Mouse (Mus musculus) erythroblast, embryonic 14.5 days (primary cell): ENCODE data around the gene P2ry6.

ENCODE experiments used
- GATA1 ChIP-seq: IDR thresholded peaks from 2 replicates; pipeline ENCODE4 v1.6.1; 2012; ENCODE audit warnings: low read length, inconsistent platforms, mixed read lengths
- TAL1 ChIP-seq: IDR thresholded peaks from 3 replicates; pipeline ENCODE4 v1.6.1; 2012; ENCODE audit warnings: low read length, inconsistent platforms, mixed read lengths

DNA sequence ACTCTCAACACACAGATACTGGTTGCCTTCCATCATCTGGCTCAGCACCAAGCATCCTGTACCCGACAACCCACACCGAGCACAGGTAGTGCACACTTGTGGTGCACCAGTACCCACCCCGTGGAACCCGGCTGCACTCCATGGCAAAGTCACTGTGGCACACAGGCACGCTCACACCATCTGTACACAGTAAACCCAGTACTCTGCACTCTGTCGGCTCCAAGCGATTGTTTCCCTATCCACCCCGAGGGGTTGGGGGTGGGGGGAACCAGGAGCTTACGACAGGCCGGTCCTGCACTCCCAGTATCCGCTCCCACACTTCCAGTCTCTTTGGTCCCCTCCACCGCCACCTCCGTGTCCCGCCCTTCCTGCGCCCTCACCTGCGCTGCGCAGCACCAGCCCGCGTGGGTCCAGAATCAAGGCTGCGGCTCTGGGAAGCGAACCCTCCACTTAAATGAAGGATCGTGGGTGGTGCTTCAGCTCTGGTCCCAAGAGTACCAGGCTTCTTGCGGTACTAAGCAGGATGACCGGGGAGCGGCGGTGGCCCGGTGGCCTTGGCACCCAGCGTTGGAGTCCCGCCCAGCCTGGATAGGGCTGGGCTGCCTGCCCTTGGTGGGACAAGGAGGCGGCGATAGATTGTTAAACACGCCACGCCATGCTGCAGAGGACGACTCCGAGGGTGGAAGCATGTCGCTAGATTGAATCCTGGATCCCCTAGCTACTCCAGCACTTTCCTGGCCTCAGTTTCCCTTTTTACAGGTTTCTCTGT, at the start of gene P2ry6:
- TF ChIP-seq GATA1 (no peak), TAL1 (no peak)
